Mouse (Mus musculus) left cerebral cortex, adult 11 months (tissue): Measurements from ENCODE around the gene Srrd.

ENCODE experiments used
- DNase-seq: peaks from one replicate; pipeline ENCODE4 v3.0.0; 2022; ENCODE audit warnings: low spot score

Gene Srrd

GRCm38 (mm10) chr5:112288193-112289141 is 54.4 kb downstream of the Srrd start:
- DNase-seq: no peak

- no peak for DNase-seq
These were observed 55.2 kb downstream of the Srrd start for GRCm38 (mm10) chr5:112287652-112288051.
